Mouse (Mus musculus) T-cell, adult 2 months (primary cell): ENCODE measurements around the gene Vax1.
A peak's percentile ranks its signal among the peaks of the same experiment; 100 is the strongest.

ENCODE experiments used
- DNase-seq: peaks from one replicate; pipeline ENCODE4 v3.0.0; 2022; ENCODE audit warnings: low spot score

Vax1 gene

DNA sequence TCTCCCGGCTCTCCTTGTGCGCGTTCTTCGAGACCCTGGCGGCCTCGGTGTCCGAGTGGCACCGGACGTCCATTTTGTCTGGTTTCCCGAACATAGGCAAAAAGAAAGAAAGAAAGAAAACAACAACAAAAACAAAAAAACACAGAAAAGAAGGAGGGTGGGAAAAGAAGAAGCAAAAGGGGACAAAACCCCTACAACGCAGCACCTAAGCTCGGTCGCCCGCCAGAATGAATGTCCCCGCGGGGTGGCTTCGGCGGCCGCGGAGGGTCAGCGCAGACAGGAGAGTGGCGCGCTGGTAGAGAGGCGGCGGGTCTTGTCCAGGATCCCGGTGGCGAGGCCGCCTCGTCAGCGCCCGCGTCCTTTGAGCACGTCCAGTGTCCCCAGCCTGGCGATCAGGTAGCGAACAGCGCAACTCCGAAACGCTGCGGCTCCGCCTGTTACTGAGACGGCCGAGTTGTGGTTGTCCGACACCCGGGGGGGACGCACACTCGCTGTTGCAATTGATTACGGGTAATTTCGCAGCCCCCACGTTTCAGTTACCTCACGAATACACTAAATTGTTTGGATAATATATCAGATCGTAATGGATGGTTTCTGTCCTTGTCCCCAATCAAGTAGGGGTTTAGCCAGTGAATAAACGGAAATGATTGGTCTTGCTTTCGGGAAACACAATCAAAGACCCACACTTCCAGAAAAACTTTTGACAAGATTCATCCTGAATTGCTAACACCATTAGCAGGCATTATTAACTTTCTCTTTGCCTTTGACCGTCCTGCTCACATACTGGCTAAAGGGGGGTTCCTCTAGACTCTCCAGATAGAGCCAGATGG lies at the start of gene Vax1:
TSS of gene Vax1 (minus strand) at position 121 of the 830 bp plus-strand sequence.
- DNase-seq = no peak

DNA sequence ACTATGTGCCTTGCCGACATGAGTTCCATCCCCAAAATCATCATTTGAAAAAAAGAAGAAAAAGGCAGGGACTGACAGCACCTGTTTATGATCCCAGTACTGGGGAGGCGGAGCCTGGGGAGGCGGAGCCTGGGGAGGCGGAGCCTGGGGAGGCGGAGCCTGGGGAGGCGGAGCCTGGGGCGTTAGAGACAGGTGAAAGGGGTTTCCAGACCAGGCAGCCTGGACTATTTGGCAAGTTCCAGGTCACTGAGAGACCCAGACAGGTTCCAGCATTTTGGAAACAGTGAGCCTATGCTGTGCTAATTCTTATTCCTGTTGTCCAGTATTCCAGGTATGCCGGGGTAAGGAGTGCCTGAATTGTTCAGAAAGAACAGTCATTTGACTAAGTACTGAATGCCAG lies 49.1 kb upstream of the Vax1 start, which contains the start of gene Kcnk18:
TSS of gene Kcnk18 (plus strand) at position 224 of the 400 bp plus-strand sequence.
- DNase-seq = no peak

DNA sequence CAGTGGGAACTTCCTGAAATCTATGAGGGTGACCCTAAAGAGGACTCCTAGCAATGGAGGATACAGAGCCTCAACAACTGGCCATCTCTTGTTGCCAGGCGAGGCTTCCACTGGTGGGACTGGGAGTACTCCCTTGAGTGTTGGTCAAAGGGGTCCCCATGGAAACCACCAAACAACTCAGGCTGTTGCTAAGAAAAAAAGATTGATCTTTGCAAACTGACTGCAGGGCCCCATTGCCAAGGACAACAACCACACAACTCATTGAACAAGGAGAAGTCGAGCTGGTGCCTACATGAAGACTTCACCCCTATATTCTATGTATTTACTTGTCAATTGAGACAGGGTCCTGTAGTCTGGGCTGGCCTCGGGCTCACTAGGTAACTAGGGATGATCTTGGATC lies 47.0 kb upstream of the Vax1 start:
- DNase-seq = no peak

DNA sequence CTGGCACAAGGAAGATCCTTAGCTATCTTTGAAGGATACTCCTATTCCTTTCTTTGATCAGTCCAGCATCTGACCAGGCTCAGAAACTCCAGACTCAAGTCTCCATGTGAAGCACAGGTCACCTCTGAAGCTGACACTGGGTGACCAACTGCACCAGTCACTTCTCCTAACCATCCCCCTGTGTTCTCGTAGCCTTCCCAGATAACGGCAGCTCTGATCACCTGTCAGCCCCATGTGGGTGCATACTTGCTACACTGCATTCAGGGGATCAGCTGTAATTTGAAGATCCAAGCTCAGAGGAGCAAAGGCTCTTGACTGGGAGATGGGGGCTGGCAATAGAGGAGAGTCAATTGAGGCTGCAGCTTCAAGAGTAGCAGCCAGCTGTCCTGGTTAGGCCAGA lies 39.1 kb upstream of the Vax1 start:
- no peak for DNase-seq

DNA sequence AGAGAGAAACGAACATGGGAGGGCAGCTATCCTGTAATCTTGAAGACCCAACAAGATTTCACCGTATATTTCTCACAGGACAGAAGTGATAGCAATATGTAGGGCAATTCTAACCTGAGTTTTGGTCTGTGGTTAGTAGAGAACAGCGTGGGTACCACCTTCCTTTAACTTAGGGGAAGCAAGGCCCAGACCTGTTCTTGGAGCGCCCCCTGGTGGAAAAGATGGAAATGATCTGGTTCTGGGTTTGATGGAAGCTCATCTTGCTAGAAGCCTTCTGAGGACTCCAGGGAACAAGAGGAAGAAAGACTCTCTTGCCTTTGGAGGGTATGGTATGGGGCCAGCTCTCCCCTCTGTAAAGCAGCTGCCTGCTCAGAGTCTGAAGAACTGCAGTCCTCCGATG lies 38.6 kb upstream of the Vax1 start:
- DNase-seq = peak; percentile 18

DNA sequence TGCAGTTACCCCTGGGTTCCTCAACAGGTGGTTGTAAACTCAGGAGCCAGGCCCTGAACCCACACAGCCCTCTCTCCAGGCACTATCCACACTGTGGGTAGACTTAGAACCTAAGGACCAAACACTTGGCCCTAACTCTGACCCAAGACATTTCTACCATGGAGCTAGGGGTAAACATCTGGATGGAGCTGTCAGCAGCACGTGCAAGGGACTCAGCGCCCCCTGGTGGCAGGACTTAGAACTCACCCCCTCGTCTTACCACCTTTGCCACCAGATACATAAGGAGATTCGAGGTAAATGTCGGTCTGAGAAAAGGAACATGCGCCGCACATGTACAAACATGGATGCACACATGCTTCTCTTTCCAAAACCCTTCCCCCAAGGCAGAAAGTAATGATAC lies 28.3 kb upstream of the Vax1 start:
- peak; percentile 25 for DNase-seq

DNA sequence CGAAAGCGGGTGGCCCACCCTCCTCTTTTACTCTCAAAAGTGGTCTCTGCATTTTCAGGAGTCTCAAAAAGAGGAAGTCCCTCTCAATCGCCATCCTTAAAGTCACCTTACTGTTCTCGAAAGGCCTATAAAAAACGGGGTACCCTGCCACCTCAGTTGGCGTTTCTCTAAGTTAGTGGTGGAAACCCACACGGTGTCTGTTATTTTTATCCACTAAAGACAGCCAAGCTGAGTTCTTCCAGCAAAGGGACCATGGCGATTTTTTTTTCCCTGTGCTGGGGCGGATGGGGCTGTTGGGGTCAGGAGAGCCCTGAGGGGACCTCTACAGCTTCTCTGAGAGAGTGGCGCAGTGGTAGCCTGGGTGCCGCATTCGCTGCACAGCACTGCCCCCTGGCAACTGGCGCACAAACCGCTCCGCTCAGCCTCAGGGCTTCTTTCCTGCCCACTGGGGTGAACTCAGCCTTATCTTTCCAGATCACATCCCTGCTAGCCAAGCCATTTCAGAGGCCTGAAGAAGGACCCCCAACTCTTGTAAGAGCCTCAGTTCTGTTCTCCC lies 26.3 kb upstream of the Vax1 start:
- no peak for DNase-seq

DNA sequence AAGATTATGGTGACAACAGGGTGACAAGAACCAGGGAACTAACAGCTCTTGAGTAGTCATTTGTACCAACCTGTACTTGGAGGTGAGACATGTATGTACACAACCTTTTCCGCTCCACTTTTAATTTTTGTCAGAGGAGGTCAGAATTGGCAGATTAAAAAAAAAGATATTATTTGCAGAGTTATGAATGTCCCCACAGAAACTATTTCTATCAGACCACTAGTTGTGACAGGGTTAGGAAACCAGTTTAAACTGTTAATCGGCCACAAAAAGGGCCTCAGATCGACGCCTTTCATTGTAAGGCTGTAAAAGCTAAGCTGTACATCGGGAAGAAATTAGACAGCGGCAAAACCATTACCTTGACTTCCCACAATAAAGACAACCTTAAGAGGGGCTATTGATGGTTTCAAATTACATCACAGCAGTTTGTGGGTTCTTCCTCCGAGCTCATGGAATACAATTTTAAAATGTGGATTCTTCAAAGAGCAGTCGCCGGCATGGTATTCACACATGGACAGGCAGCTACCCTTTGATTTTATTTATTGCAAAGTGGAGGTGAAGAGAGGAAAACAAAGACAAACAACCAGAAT lies 25.4 kb upstream of the Vax1 start:
- no peak for DNase-seq

DNA sequence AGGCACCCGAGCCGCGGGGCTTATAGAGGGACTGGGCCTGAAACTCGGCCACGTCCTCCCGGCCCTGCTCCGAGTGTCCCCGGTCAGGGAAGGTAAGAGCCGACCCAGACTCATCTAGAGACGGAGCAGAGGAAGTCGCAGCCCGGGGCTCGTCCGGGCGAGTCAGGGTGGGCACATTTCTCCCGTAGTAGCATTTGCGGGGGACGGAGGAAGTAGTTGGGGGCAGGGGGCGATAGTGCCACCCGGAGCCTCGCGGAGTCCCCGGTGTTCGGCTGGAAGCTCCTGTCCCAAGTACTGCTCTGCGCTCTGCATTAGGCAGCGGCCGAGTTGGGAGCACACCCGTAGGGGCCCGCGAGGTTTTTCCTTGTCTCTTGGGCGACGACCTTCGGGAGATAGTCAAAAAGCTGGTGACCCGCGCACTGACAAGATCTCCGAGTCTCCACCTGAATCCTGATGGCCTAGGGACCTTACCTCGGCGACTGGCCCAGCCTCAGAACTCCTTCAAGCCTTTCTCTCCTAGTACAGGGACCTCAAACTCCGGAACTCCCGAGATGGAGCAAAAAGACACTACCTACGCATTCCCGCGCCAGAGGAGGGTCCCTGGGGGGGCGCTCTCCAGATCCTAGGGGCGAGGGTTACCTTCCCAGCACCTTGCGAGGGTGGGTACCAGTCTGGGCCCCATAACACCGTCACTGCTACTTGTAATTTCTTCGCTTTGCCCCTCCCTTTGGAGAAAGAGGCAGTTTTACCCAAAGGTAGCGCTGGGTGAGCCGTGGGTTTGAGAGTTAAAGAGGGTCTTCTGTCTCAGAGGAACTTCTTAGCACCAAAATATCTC lies 24.3 kb upstream of the Vax1 start:
- DNase-seq = no peak

DNA sequence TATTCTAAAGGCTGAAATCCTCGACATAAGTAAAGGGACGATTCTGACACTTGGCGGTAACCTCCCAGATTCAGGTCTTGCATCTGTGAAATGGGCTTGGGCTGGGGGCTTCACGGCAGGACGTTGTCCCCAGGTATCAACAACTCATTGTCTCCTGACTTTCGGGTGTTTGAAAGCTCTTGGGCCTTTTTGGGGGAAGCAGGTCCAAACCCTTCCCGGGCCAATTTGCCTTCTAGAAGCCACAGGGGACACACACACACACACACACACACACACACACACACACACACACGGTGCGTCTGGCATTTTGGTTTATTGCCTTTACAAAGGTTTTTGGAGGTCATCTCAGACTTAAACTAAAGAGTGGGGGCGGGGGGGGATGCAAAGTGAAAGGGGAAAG lies 23.6 kb upstream of the Vax1 start:
- DNase-seq = no peak

DNA sequence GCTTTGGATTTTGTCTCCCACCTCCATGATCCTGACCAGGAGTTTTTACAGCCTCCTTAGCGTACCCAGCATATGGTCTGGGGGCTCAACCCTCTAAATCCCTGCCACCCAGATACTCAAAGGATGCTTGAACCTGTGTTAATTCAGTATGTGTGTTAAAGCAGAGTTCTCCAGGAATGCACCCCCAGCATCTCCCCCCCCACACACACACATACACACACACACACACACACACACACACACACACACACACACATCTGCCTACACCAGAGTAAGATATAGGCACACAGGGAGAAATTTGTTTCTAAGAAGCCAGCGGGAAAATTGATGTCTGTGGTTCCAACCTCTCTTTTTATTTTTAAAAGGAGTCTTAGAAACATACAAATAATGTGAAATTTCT lies 22.6 kb upstream of the Vax1 start:
- DNase-seq = no peak

DNA sequence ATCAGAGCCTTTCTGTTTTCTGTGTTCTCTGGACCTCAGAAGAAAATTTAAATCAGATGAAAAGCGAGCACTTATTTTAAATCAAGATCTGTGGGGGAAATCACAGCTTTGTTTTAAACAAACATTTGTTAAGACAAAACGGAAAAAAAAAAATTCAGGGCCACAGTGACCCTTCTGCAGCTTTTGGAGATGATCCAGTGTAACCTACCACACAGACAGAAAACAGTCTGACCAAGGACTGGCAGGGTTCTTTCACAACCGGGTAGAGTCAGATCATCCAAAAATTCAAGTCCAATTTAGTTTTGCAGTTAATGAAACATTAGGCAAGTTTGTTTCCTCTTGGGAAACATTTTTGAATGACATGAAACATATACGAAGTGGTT lies 21.3 kb upstream of the Vax1 start:
- DNase-seq = no peak

DNA sequence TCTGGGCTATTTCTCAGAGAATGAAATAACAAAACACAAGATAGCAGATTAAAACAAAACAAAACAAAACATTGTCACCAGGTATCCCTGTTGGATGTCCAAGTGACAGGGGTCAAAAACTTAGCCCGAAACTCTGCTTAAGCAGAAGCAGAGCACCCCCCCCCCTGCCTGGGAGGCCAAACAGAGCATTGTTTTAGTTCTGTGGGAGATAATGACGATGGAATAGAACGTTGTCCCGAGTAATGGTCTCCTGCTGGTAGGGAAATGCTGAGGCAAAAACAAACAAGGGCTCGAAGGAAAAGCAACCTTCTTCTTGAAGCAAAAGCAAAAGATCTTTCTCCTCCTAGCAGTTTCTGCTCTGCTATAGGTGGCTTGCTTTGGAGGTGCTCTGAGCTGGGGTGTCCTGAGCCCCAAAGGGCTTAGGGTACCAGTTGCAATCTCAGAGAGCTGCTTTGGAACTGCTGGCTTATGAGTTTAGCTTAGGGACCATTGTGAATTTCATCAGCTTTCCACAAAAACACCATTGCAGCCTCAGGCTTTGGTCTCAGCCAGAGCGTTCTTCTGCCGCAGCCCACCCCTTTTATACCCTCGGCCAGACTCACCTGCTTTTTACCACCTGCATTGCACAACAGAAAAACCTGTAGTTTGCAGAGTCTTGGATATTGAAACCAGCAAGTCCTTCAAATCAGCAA lies 20.7 kb upstream of the Vax1 start:
- no peak for DNase-seq

DNA sequence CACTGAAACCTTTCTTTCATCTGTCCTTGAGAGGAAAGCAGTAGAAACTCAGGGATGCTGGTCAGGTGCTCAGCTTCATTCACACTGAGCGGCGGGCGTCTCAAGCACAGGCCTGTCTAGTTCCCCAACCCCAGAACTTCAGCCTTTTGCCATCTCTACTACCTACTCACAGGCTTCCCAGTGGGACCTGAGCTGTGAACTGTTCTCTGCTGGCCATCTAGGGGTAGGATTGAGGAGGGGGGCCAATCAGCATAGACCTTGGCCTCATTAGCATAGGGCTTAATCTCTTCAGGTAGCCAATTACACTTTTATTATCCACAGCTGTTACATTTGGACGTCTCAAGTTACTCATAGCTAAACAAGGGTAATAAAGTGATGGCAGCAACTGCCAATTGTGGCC lies 19.1 kb upstream of the Vax1 start:
- DNase-seq = no peak

DNA sequence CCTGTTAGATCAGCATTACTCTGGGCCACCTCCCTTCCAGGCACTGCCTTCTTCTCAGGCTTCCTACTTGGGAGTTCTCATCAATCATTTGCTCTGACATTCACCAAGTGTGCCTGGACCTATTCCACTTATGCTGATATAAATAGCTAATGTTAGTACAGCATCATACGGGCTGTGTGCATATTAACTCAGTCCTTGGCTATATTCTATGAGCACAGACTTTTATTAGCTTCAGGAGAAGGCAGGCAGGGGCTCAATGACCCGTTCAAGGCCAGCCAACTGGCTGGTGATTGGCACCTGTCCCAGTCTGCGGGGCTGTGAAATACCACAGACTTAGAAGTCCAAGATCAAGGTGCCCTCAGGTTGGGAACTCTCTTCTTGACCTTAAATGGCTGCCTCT lies 14.1 kb upstream of the Vax1 start:
- no peak for DNase-seq

DNA sequence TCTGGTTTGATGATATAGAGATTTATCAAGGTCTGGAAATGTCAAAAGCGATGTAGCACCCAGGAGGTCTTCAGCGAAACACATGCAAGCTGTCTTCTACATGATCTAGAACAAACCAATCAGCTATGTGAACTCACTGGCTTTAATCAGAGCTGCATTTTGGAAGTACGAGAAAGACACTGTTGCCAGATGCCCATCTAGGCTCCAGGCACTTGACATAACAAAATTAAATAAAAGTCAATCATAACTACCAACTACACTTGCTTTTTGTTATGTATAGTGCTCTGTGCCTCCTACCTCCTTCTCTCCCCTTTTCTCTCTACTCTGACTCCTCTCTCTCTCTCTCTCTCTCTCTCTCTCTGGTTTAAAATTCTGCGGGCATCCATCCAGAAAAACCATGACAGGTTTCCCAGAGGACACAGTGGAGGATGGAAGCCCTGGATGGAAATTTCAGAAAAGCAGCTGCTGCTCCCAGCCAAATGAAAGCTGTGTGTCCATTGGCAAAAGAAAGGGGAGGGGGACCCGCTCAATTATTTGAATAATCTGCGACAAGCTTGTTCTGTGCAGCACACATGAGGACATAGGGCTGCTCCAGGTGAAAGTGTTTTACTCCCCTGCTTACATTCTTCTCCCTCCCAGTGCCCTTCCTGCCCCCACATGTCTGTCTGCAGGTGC lies 3.6 kb upstream of the Vax1 start:
- DNase-seq = no peak

DNA sequence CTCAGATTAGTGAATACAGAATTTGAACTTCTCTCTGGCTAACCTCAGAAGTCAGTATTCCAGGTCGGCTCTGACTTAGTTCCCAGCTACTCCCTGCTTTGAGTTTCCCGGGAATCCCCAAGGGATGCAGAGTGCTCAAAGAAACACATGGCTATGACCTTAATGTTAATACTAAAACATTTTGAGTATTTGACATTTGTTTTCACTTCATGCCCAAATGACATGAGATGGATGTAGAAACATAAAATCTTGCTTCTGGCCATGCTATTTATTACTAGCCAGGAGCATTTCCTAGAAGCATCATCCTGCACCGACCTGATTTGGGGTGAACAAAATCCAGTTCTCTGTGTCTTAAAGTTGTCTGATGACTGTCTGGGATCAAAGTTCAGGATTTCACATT lies 2.9 kb upstream of the Vax1 start:
- no peak for DNase-seq

DNA sequence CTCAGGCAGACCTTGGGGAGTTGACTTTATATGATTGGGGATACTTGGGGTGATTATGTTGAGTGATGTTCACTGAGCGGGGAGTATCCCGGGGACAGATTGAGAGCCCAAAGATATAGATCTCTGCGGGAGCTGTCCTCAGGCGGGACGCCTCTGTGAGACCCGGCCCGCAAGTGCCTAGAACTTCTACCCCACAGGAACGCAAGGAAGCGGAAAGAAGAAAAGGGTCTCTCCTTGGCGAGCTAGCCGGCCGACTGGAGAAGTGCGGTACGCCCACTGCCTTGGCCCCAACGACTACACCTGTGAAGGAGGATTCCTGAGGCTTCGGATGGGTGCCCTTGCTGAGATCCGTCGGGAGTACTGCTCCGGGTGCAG lies 2.0 kb upstream of the Vax1 start:
- no peak for DNase-seq

DNA sequence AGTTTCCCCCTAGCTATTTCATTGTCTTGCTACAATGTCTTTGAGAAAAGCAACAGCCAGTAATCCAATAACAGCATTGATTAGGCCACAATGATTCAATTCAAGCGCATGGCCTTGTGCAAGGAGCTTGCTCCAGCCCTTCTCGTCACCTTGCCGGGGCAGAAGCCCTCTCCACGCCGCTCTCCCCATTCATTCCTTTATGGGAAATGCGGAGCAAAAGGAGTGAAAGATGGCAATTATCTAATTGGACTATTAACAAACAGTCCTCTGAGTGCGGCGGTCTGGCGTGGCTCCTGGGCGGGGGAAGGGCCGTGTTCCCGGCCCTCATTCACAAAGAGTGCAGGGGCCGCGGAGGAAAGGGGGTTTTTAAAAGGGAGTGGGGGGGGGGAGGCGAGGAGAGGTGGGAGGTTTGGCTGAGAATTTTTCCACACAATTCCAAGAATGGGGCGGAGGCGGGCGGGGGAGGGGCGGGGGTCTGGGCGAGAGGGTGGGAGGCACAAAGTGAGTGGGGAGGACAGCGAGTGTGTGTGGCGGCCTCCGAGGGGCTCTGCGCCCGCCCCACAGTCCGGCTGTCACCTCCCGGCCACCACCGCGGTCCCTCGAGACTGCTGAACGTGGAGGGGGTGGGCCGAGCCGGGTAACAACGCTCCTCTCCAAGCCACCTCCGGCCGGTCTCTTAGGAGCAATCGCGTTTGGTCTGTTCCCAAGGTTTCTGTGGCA lies 1.5 kb upstream of the Vax1 start:
- no peak for DNase-seq

DNA sequence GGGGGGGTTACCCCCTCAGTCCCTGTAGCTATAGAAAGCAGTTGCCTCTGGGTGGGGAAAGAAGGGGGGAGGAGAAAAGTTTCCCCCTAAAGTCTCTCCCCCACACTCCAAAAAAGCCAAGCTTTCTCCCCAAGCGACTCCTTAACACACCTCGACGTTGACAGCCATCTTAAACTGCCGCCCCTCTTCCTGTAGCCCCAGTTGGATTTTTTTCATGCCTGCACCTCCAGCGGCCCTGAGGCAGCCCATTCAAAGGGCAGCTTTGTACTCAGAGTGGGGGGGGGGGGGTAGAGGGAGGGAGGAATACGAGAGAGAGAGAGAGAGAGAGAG lies 875 bp upstream of the Vax1 start:
- DNase-seq = no peak
